ENCODE assay signal across 12 mouse cellular contexts in genomic region chr1:136119571-136120262, GRCm38 (mm10). TPM values are rescaled to one million over a fixed set of nuclear protein-coding genes. Genes with fewer than 3 reads are reported as not detected.
A peak's percentile ranks its signal among the peaks of the same experiment; 100 is the strongest.
DNase-seq lines count a peak whose midpoint lies in the region; ATAC-seq and TF ChIP-seq lines count a peak whose summit lies in the region.
"Had no signal": no experiment of that assay in that cellular context is flagged by ENCODE, and none has a peak within 500 bp of the region (broad histone marks: within the 10 kb centered on the region; RNA-seq: fewer than 3 reads in every experiment).

No protein-coding gene starts in this region.

- H3K36me3 ChIP-seq in forebrain, postnatal 0 days (ENCODE audit: insufficient read depth): no peaks in the 10 kb centered on the region
- no peaks in the 10 kb centered on the region for H3K36me3 ChIP-seq in limb, embryonic 13.5 days
- H3K36me3 ChIP-seq in heart, adult 2 months (ENCODE audit: control insufficient read depth, insufficient read depth, low read length): no peaks in the 10 kb centered on the region
- H3K36me3 ChIP-seq: limb, embryonic 15.5 days had no signal

- no peak for TF ChIP-seq POLR2A in heart, adult 2 months (IDR thresholded peaks at IDR 0.05; ENCODE audit: insufficient read depth, low read depth, low read length)

- H3K4me3 ChIP-seq in layer of hippocampus, adult 2 months: no peak overlapping the region
- no peak overlapping the region for H3K4me3 ChIP-seq in forebrain, postnatal 0 days (ENCODE audit: low read depth, low read length)
- no peak overlapping the region for H3K4me3 ChIP-seq in limb, embryonic 13.5 days
- no peak overlapping the region for H3K4me3 ChIP-seq in heart, adult 2 months
- H3K4me3 ChIP-seq: limb, embryonic 15.5 days had no signal

- intact Hi-C loops in heart, adult 2 months (cut with DNase I): loop anchor here (5.0 kb wide), 1 partner anchor 48 kb away; no protein-coding TSS in a partner anchor

- peak overlapping the region; percentile 20; the same call in 1 of the 2 replicates for H3K27ac ChIP-seq in layer of hippocampus, adult 2 months
- no peak overlapping the region for H3K27ac ChIP-seq in forebrain, postnatal 0 days (ENCODE audit: low read depth, low read length)
- peak overlapping the region; percentile 39; the same call in 1 of the 2 replicates for H3K27ac ChIP-seq in limb, embryonic 13.5 days
- no peak overlapping the region for H3K27ac ChIP-seq in heart, adult 2 months

- no peak for TF ChIP-seq CTCF in layer of hippocampus, adult 2 months (conservative IDR thresholded peaks at IDR 0.05)
- TF ChIP-seq CTCF in forebrain, postnatal 0 days (IDR thresholded peaks at IDR 0.05; ENCODE audit: low read depth): no peak
- TF ChIP-seq CTCF in heart, adult 2 months (IDR thresholded peaks at IDR 0.05): no peak

- H3K27me3 ChIP-seq in forebrain, postnatal 0 days (ENCODE audit: insufficient read depth, low read length): no peaks in the 10 kb centered on the region
- H3K27me3 ChIP-seq in limb, embryonic 13.5 days: no peaks in the 10 kb centered on the region
- H3K27me3 ChIP-seq in heart, adult 2 months (ENCODE audit: control insufficient read depth, insufficient read depth, low read length): no peaks in the 10 kb centered on the region
- H3K27me3 ChIP-seq: limb, embryonic 15.5 days had no signal

- DNase-seq in cerebellum, postnatal 10 days: peak; percentile 71 to 76
- no peak for DNase-seq in cerebellum, adult 18-20 months
- no peak for DNase-seq in layer of hippocampus, adult 2 months (ENCODE audit: low spot score in 2 of 2)
- DNase-seq in layer of hippocampus, adult 9-11 months: no peak
- DNase-seq in forebrain, postnatal 0 days: no peak
- no peak for DNase-seq in heart, adult 2 months
- DNase-seq in kidney, postnatal 10 days: no peak
- DNase-seq: adrenal gland, adult 8-10 months; cerebellum, postnatal 36 days; kidney, adult 11 months had no signal

- 61% methylated on average over 7 of the region's 7 CpGs for WGBS in forebrain, postnatal 0 days
- WGBS in limb, embryonic 13.5 days: 73% methylated on average over 7 of the region's 7 CpGs
- 79% methylated on average over 7 of the region's 7 CpGs for WGBS in heart, adult 2 months

- H3K9ac ChIP-seq in forebrain, postnatal 0 days: no peak overlapping the region
- no peak overlapping the region for H3K9ac ChIP-seq in limb, embryonic 13.5 days
- H3K9ac ChIP-seq in heart, adult 2 months (ENCODE audit: low read depth, low read length): no peak overlapping the region
- H3K9ac ChIP-seq: limb, embryonic 15.5 days had no signal

- H3K79me2 ChIP-seq in heart, adult 2 months (replicated peaks; ENCODE audit: control insufficient read depth, insufficient read depth, low read length): no peaks in the 10 kb centered on the region

- TF ChIP-seq EP300 in heart, adult 2 months (IDR thresholded peaks at IDR 0.05; ENCODE audit: insufficient read depth, low read depth, low read length): no peak

- H3K4me1 ChIP-seq in forebrain, postnatal 0 days (ENCODE audit: insufficient read depth): 0 out of 2 replicates have a peak, but pooled peaks cover 8% of the 10 kb centered on the region
- peaks cover 18% of the 10 kb centered on the region for H3K4me1 ChIP-seq in limb, embryonic 13.5 days
- no peaks in the 10 kb centered on the region for H3K4me1 ChIP-seq in heart, adult 2 months (ENCODE audit: control insufficient read depth, insufficient read depth, low read length)

- no peak overlapping the region for H3K4me2 ChIP-seq in forebrain, postnatal 0 days (ENCODE audit: low read depth)
- no peak overlapping the region for H3K4me2 ChIP-seq in limb, embryonic 13.5 days (replicated peaks)
- H3K4me2 ChIP-seq: limb, embryonic 15.5 days had no signal

- ATAC-seq in forebrain, postnatal 0 days: 0 out of 2 replicates have a peak, but pooled peaks have one; percentile 19
- ATAC-seq in limb, embryonic 13.5 days (ENCODE audit: low FRiP score, low read depth): no peak

- no peaks in the 10 kb centered on the region for H3K9me3 ChIP-seq in forebrain, postnatal 0 days (ENCODE audit: low read length)
- no peaks in the 10 kb centered on the region for H3K9me3 ChIP-seq in limb, embryonic 13.5 days
- H3K9me3 ChIP-seq: limb, embryonic 15.5 days had no signal

RNA-seq across cellular contexts. Expression of gene Kif21b, which starts 11.5 kb away (rescaled TPM):
- total RNA-seq in layer of hippocampus, adult 2 months (2021): 10 to 100 TPM; 33.9 to 36.5 TPM
- 120 and 135 TPM in 2 replicates for total RNA-seq in forebrain, postnatal 0 days (2014; rRNA removed)
- polyA plus RNA-seq in forebrain, postnatal 0 days (2015; fragmentation: Nextera tagmentation; extraction: Ambion mirVana): 24.8 and 29.2 TPM in 2 replicates
- 5.5 and 5.6 TPM in 2 replicates for polyA plus RNA-seq in limb, embryonic 13.5 days (2015; fragmentation: Nextera tagmentation; extraction: Ambion mirVana)
- total RNA-seq in heart, adult 2 months (2021): under 1 TPM; 0.78 to 0.98 TPM
- polyA plus RNA-seq in heart, adult 2 months (2012; rRNA removed): 1.7 and 2.7 TPM in 2 replicates

Comparison
In these comparisons a context has a peak if more than half of its experiments do, and no peak if none do; other contexts are left out.
1. DNase-seq: peak in cerebellum, postnatal 10 days (2 of 2); none in cerebellum, adult 18-20 months (0 of 2), layer of hippocampus, adult 2 months (0 of 2), layer of hippocampus, adult 9-11 months (single experiment), forebrain, postnatal 0 days (single experiment), heart, adult 2 months (0 of 2) and kidney, postnatal 10 days (single experiment).
2. H3K27ac ChIP-seq: peak in layer of hippocampus, adult 2 months (single experiment) and limb, embryonic 13.5 days (single experiment); none in forebrain, postnatal 0 days (single experiment) and heart, adult 2 months (single experiment).
3. RNA of gene Kif21b, which starts 11.5 kb away (total RNA-seq): 120 to 135 TPM in forebrain, postnatal 0 days and 33.9 to 36.5 TPM in layer of hippocampus, adult 2 months; 0.78 to 0.98 TPM in heart, adult 2 months; every median in the first group is over 10 times any median in the second.